Mouse (Mus musculus) spleen, postnatal 10 days (tissue): ENCODE measurements around the gene Twf2.

Experiments
- DNase-seq, 2 experiments: peaks; one replicate each; pipeline ENCODE4 v3.0.0; 2021 to 2022; ENCODE audit warnings: low spot score in 2 of 2

Gene Twf2

GRCm38 (mm10) chr9:106177799-106178198 lies 25.1 kb upstream of the Twf2 start:
- no peak for DNase-seq

- no peak for DNase-seq
These were observed 23.5 kb upstream of the Twf2 start for GRCm38 (mm10) chr9:106179454-106179853.

DNA sequence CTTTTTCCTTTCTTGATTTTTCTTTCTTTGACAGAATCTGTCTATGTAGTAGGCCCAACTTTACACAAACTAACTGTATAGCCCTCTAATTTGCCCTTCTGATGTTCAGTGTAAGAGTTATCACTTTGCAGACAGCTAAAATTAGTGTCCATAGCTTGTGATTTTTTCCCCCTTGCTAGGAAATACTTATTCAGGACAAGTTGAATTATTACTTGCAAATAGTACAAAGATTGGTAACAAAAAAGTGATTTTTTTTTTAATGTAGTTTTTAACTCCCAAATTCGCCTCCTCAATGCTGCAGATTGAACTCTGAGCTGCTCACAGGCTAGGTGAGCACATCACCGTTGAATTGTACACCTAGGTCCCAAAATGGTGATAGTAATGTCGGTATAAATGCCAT lies 22.9 kb upstream of the Twf2 start:
- no peak for DNase-seq

- DNase-seq = no peak
These were observed 20.8 kb upstream of the Twf2 start for GRCm38 (mm10) chr9:106182146-106182545.

GRCm38 (mm10) chr9:106183996-106184395 lies 18.9 kb upstream of the Twf2 start:
- DNase-seq = no peak

- DNase-seq = no peak
These were observed 11.6 kb upstream of the Twf2 start for GRCm38 (mm10) chr9:106191355-106191754.

- no peak for DNase-seq
These were observed 10.9 kb upstream of the Twf2 start for GRCm38 (mm10) chr9:106192024-106192423.

- DNase-seq = peak in 1 of 2 experiments; percentile 7
These were observed 9.9 kb upstream of the Twf2 start for GRCm38 (mm10) chr9:106192998-106193397.

DNA sequence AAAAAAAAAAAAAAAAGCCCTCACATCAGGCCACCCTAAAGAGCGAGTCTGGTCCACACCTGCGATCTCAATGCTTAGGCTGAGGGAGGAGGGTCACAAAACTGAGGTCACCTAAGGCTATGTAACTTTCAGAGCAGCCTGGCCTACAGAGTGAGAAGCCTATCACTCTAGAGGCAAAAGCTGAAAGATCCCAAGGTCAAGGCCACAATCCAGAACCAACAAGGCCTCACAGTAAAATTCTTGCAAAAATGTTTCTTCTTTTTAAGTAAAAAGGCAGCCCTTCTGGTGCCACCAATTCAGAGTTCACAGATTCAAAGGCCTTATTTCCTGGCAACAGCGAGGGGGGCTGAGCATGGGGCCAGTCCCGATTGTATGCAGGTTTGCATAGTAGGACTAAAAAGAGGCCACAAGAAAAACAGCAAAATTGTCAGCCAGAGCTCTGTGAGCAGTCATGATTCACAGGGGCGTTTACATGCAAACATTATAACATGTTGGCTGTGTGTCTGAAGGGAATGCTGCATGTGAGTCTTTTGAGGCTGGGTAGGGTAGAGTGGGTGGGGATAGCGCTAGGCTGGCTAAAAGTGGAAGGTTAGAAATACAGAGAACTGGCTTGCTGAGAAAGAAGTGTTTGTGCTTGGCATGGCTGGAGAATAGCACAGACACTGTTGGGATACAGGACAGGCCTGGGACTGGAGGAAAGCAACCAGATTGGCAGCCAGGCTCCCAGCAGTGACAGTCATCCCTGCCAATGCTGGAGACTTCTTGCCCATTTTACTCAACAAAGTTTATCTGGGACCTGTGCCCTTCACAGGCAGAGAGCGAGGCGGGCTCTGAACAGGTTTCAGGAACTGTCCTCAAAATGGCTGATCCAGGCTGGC lies 8.7 kb upstream of the Twf2 start:
- DNase-seq = peak in 1 of 2 experiments; percentile 7

GRCm38 (mm10) chr9:106195693-106196092 lies 7.2 kb upstream of the Twf2 start:
- DNase-seq = peak in 1 of 2 experiments; percentile 11

DNA sequence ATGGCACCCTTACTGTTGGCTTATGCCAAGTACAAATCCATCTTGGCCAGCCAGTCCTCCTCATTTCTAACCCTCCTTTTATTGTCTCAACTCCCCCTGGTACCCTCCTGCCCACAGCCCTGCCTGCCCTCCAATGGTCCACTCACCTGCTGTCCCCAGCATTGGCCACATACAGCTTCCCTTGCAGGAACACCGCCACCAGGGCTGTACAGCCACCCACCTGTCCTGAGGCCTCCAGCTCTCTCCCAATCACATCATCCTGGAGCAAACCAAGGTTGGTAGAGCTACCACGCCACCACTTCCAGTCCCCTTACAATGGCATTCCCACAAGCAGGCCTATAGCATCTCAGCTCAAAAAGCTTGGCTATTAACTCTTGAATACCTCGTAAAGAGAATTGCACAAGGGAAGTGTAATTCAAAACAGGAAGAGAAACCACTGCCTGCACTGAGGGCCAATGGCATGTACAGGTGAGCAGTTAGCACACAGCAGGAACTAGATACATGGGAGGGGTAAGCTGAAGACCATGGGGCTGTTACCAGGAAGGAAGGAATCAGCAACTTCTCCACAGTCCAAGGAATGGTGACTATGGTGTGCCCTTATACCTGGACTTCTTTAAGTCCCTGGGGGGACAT lies 5.7 kb upstream of the Twf2 start:
- DNase-seq = peak in 1 of 2 experiments; percentile 27

DNA sequence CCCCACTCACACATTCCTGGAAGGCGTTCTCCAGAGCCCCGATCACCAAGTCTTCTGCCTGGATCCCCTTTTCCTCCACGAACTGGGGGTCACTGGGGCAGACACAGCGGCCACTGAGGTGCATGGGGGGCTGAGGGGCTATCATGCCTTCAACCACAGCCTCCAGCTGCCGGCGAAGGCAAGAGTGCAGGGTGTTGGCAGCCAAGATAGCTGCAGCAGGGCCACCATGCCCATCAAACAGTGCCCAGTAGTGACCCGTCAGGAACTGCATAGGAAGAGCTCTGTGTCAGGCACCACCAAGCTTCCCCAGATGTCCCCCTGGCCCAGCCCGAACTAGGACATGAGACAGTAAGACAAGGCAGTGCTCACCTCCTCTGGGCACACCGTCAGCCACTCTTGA lies 5.2 kb upstream of the Twf2 start:
- DNase-seq = peak in 1 of 2 experiments; percentile 19

DNA sequence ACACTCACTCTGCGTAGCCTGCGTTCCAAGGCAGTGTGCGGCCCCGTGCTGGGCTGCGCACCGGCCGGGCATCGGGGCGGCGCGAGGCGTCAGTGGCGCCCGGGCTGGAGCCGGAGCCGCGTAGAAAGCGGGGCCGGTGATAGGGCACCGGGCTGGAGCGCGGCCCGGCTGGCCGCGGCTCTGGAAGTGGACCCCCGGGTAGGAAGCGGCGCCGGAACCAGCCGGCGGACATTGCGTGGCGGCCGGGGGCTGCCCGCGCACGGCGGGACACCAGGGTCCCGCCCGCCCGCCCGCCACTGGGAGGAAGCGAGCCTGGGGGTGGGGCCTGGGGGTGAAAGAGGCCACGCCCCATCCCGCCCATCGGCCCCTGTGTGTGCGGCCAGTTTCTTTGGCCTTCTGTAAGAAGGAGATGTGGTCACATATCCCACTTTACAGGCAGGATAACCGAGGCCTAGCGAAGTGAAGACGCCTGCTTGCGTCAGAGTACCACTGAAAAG lies 3.9 kb upstream of the Twf2 start:
- peak; percentile 64 to 83 for DNase-seq

- DNase-seq = peak in 1 of 2 experiments; percentile 19
These were observed 3.2 kb upstream of the Twf2 start, which contains the start of gene Ppm1m for GRCm38 (mm10) chr9:106199535-106200272. Gene Ppm1m, minus strand, starts transcription at chr9:106199746.

- no peak for DNase-seq
These were observed 1.0 kb upstream of the Twf2 start for GRCm38 (mm10) chr9:106201895-106202294.

GRCm38 (mm10) chr9:106203990-106204851 lies 1.3 kb downstream of the Twf2 start:
- DNase-seq = peak; percentile 19 to 31

DNA sequence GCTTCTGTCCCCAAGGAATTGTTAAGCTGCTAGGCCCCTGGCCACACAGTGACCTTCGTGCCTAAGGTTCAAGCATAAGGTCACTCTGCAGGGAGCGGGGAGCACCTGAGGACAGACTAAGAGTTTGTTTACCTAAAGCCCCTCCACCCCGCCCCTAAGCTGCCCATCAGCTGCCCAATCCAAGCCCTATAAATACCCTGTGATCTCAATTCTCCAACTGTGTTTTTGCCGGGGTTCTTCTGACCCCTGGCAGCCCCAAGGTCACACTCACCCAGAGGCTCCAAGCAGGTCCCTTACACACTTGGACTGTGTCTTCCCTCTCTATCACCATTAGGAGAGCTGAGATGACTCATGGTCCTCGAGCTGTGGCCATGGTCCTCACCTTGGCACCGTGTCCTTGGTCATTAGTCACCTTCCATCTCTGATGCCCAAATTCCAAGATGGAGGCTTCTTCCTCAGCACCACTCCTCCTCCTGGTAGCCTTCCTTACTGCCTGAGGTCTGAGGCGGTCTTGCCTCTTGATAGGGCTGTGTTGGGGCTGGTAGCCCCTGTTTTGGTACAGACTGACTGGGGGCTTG lies 2.9 kb downstream of the Twf2 start:
- DNase-seq = no peak

- DNase-seq = no peak
These were observed 3.6 kb downstream of the Twf2 start for GRCm38 (mm10) chr9:106206515-106206914.

DNA sequence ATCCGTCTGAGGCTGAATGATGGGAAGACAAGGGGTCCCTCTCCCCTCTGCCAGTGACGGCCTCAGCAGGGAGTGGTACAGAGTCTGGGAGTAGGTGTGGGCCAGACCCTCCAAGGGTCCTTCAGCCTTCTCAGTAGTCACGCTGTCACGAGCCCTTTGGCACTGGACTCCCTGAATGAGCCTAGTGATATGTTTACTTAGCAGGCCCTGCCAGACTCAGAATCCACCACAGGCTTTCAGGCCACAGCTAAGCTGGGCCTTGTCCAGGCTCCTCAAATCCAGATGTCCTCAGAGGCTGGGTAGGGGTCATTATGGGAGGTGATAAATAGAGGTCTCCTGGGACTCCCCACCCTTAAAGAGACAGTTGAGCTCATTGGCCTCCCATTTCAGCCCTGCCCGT lies 5.3 kb downstream of the Twf2 start:
- DNase-seq = no peak

DNA sequence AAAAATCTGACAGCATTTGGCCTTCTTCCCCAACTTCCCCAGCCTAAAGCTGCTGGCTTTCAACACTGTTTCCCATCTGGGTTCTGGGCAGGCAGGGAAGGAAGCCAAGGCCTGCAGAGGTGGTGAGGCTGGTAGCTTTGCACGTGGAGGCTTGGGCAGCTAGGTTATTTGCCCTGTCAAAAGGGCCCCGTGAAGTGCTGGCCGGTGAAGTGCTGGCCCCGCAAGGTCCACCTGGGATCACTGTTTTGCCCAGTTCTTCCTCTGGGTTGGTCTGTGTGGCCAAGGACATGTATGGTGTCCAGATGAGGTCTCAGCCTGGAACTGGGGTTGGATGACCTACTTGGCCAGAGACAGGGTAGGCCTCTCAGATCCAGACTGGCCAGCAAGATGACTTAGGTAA lies 7.0 kb downstream of the Twf2 start:
- no peak for DNase-seq
